Mouse (Mus musculus): Measurements from ENCODE around the gene Irf2bp1. TPM values are rescaled to one million over a fixed set of nuclear protein-coding genes. Genes with fewer than 3 reads are reported as not detected.

Gene Irf2bp1
- total RNA-seq, 2 experiments from 2014 or later = 20.2 to 23.6 TPM

GRCm38 (mm10) chr7:18993036-18993435 lies 10.8 kb upstream of the Irf2bp1 start:
- intact Hi-C loops (cut with DNase I) = loop anchor here (2.0 kb wide), 1 partner anchor 70 kb away; no protein-coding TSS in a partner anchor
- no peak for DNase-seq (ENCODE audit: low spot score)

DNA sequence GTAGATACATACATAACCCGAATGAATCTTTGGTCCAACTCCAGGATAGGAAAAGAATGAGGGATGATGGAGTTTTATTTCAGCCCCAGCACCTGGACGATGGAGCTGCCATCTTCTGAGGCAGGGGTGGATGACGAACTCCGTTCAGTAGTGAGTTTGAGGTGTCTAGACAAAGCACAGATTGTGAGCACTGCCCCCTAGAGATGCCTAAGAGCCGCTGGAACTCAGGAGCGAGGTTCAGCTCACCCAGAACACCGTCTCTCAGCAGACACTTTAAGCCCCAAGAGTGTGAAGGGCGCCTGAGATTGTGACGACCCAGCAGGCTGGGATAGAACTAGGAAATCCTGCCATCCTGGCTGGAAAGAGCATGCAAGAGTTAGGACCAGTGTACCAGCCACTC lies 5.0 kb upstream of the Irf2bp1 start:
- DNase-seq (ENCODE audit: low spot score) = no peak
- intact Hi-C loops (cut with DNase I) = loop anchor here (2.0 kb wide), 1 partner anchor 102 kb away; no protein-coding TSS in a partner anchor

DNA sequence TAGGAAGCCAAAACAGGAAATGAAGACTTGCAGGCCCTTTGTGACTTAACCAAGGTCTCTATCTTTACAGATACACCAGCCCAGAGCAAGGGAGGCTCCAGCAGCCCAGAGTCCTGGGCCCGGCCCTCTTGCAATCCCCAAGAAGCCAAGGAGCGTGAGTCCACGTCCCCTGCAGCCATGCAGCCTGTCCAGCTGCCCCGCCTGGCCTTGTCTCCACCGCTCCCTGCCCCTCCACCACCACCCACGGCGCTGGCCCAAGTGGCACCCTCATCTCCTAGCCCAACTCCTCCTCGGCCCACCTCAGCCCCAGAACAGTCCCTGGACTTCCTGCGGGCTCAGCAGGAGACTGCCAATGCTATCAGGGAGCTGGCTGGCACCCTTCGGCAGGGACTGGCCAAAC lies 3.4 kb upstream of the Irf2bp1 start:
- no peak for DNase-seq (ENCODE audit: low spot score)
- intact Hi-C loops (cut with DNase I) = no loop called here

DNA sequence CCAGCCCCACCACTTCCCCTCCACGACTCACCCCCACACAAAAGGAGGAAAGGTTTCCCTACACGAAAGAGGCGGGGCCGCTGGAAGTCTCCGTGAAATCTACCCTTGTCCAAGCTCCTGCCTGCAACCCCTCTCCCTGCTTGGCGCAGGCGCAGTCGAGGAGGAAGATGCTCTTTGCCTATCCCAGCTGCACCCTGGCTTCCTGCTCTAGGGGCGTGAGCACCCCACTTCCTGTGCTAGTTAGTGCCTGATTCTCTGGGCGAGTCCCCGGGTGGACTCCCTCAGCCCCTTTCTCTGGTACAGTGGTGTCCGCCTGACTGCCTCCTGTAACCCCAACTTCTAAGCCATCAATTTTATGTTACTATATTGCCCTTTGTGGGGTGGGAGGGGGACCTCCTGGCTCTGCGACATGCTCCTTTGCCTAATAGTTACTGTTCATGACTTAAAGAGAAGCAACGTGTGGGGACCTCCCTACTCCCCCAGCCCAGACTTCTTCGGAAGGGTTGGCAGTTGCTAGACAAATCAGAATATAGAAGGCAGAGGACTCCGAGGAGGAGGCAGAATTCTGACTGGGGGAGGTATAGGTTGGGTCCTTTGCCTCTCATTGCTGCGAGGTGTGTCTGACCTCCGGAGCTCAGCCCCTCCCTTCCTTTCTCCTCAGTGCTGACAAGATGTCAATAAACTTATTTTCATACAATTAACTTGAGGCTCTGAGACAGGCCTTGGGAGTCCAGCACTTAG lies 2.6 kb upstream of the Irf2bp1 start:
- DNase-seq (ENCODE audit: low spot score) = peak; percentile 73
- intact Hi-C loops (cut with DNase I) = no loop called here

DNA sequence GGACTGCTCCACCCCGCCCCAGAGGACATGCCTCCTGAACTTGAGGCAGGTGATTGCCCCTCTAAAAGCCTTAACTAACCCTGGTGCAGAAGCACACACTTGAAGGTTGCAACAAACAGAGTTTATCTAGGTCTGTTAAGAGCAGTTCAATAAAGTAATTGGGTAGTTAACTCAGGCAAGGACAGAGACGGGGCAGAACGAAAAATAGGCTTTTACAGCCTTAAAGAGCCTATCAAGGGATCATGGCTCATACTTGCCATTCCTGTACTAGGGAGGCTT lies 2.1 kb upstream of the Irf2bp1 start:
- intact Hi-C loops (cut with DNase I) = no loop called here
- DNase-seq (ENCODE audit: low spot score) = no peak

- intact Hi-C loops (cut with DNase I) = no loop called here
- no peak for DNase-seq (ENCODE audit: low spot score)
Measured at GRCm38 (mm10) chr7:19002115-19002514, 1.7 kb upstream of the Irf2bp1 start.

DNA sequence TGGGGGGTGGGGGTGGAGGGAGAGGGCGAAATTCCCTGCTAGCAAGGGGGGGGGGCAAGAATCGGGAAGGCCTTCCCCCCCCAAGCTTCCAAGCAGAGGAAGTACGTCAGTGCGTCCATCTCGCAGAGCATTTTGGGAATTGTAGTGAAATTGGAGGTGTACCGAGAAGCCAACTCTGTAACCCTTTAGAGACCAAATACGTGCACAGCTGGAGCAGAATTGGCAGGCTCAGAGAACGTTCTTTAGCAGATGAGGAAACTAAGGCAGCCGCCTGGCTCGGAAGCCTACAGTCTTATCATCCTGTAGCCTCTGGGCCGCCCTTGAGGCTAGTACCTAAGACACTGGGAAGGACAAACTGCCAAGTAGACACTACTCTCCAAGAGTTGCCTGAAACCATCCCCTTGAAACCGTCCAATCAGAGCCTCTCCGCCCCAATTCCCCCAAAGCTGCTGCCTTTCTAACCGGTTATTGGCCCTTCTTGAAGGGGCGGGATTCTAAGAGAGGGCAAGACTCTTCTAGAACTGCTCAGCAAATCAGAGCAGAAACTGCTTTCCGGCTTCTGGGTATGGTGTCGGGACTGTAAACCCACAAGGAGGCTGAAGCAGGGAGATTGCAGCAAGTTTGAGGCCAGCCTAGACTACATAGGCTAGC lies 871 bp upstream of the Irf2bp1 start:
- intact Hi-C loops (cut with DNase I) = no loop called here
- DNase-seq (ENCODE audit: low spot score) = peak; percentile 58

DNA sequence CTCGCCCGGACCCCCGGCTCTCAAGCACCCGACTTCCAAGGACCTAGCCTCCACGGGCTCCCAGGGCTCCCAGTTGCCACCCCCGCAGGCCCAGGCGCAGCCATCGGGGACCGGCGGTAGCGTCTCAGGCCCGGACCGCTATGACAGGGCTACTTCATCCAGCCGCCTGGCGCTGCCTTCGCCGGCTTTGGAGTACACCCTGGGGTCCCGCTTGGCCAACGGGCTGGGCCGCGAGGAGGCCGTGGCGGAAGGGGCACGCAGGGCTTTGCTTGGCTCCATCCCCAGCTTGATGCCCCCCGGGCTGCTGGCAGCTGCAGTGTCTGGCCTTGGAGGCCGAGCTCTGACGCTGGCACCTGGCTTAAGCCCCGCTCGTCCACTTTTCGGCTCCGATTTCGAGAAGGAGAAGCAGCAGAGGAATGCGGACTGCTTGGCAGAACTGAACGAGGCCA lies 811 bp downstream of the Irf2bp1 start:
- intact Hi-C loops (cut with DNase I) = no loop called here
- no peak for DNase-seq (ENCODE audit: low spot score)

DNA sequence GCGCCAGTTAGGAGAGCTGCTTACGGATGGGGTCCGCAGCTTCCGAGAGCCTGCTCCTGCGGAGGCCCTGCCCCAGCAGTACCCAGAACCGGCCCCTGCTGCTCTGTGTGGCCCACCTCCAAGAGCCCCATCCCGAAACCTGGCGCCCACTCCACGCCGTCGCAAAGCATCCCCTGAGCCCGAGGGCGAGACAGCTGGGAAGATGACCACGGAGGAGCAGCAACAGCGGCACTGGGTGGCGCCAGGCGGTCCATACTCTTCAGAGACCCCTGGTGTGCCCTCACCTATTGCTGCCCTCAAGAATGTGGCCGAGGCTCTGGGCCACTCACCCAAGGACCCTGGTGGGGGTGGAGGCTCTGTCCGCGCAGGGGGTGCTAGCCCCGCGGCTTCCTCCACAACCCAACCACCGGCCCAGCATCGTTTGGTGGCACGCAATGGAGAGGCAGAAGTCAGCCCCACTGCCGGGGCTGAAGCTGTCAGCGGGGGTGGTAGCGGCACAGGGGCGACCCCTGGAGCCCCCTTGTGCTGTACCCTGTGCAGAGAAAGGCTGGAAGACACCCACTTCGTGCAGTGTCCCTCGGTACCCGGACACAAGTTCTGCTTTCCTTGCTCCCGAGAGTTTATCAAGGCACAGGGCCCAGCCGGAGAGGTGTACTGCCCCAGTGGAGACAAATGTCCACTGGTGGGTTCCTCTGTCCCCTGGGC lies 1.7 kb downstream of the Irf2bp1 start:
- DNase-seq (ENCODE audit: low spot score) = no peak
- intact Hi-C loops (cut with DNase I) = loop anchor here (1.0 kb wide), 1 partner anchor 109 kb away; no protein-coding TSS in a partner anchor

- peak; percentile 62 for DNase-seq (ENCODE audit: low spot score)
- intact Hi-C loops (cut with DNase I) = loop anchor here (1.0 kb wide), 1 partner anchor 110 kb away; no protein-coding TSS in a partner anchor
Measured at GRCm38 (mm10) chr7:19006476-19006875, 2.6 kb downstream of the Irf2bp1 start.

GRCm38 (mm10) chr7:19007026-19007977 lies 3.5 kb downstream of the Irf2bp1 start:
- intact Hi-C loops (cut with DNase I) = no loop called here
- no peak for DNase-seq (ENCODE audit: low spot score)

GRCm38 (mm10) chr7:19010581-19010980 lies 6.7 kb downstream of the Irf2bp1 start:
- DNase-seq (ENCODE audit: low spot score) = no peak
- intact Hi-C loops (cut with DNase I) = no loop called here

DNA sequence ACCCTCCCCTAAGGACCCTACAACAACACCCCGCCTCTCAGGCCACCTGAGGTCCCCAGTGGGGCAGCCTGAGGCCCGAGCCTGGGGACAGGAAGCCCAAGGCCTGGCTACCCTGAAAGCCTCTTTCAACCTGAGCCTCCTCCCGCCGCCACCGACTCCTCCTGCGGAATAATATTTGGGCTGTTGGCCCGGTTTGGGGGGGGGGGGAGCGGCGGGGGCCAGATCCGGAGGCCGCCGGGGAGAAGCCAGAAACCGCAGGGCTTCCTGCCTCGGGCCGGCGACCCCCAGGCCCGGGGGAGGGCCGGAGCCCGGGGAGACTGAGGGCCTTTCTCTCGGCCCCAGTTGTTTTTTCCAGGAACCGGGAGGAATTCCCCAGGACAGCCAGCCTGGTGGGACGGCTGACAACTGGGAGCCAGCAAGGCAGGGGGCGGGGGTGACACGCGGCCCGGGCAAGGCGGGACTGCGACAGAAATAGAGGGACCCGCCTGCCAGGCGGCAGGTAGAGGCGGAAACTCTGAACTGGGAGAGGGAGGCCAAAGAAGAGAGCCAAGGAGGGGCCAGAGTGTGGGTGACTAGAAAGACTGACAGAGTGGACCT lies 8.3 kb downstream of the Irf2bp1 start:
- no peak for DNase-seq (ENCODE audit: low spot score)
- intact Hi-C loops (cut with DNase I) = no loop called here

DNA sequence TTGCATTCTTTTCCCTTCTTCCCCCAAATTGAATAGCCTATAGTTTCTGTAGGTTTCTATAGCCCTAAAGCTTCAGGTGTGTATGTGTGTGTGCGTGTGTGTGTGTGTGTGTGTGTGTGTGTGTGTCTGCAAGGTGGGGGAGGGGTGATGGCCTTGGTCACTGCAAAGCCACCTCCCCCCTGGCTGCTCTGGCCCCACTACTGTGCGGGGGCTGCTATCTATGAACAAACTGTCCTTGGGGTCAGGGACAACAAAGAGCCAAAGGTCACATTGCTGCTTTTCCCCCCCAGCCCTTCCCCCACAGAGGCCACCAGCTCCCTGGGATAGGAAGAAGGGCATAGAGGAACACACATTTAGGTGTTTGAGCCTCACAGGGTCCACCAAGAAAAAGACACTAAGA lies 9.0 kb downstream of the Irf2bp1 start:
- intact Hi-C loops (cut with DNase I) = no loop called here
- no peak for DNase-seq (ENCODE audit: low spot score)

GRCm38 (mm10) chr7:19014452-19014851 lies 10.6 kb downstream of the Irf2bp1 start:
- intact Hi-C loops (cut with DNase I) = no loop called here
- no peak for DNase-seq (ENCODE audit: low spot score)

DNA sequence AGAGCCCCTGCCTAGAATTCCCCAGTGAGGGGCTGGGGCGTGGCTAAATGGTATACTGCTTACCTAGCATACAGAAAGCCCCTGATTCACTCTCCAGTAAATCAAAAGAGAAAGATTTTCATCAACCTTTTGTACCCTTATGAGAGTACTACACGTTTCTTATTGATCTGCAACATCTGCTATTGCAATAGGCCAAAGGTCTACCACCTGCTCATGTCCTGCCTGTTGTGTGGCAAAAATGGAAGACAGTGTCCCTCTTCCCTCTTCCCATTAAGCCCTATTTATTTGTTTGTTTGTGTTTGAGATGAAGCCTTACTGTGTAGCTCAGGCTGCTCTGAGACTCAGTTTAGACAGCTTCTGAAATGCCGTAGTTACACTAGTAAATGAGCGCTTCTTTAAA lies 12.2 kb downstream of the Irf2bp1 start:
- DNase-seq (ENCODE audit: low spot score) = no peak
- intact Hi-C loops (cut with DNase I) = no loop called here

- intact Hi-C loops (cut with DNase I) = no loop called here
- no peak for DNase-seq (ENCODE audit: low spot score)
Measured at GRCm38 (mm10) chr7:19017909-19018308, 14.1 kb downstream of the Irf2bp1 start.

- intact Hi-C loops (cut with DNase I) = loop anchor here (2.0 kb wide), 1 partner anchor 100 kb away; no protein-coding TSS in a partner anchor
- no peak for DNase-seq (ENCODE audit: low spot score)
Measured at GRCm38 (mm10) chr7:19021048-19021447, 17.2 kb downstream of the Irf2bp1 start.

DNA sequence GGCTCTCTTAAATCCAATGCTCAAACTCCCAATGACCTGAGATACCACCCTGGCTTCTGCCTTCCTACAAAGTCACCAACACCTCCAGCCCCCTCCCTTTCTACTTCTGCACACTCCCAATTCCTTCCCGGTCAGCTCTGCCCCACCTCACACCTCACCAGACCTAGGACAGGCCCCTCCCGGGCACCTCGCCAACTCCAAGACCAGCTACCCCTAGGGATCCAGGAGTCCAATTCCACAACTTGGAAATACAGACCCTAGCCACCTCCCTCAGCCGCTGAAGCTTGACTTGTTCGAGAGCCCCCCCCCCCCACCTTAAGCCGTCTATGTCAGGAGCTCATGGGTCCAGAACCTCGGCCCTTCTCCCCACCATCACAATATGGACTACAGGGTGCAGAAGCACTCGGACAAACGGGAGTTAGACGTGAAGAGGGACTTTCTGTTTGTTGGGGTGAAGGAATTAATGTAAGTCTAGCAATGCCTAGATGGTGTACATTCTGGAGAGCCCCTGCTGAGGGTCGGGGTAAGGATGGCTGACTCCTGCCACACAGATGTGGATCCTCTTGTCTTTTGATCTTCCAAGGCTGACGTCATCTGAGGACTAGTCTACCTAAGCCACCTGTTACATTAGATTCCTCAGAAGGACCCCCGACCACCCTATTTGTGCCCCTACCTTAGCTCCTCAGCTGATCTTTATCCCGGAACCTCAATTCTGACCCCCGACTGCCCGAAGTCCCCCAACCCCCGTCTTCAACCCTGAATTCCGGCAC lies 18.5 kb downstream of the Irf2bp1 start:
- no peak for DNase-seq (ENCODE audit: low spot score)
- intact Hi-C loops (cut with DNase I) = loop anchor here (2.0 kb wide), 1 partner anchor 14 kb away; no protein-coding TSS in a partner anchor
